Mouse (Mus musculus) WW6 (cell line): ENCODE results near the gene Tnip2.
A peak's percentile ranks its signal among the peaks of the same experiment; 100 is the strongest.

Experiments used
- DNase-seq: peaks from one replicate; pipeline ENCODE4 v3.0.0-alpha.2; 2013; ENCODE audit warnings: low read depth, low spot score

Gene Tnip2

GRCm38 (mm10) chr5:34513466-34514217 lies at the start of gene Tnip2:
TSS of gene Tnip2 (minus strand) at chr5:34513991.
- DNase-seq, result peak; percentile 88

GRCm38 (mm10) chr5:34551821-34552220 lies 38.0 kb upstream of the Tnip2 start:
- no peak for DNase-seq

GRCm38 (mm10) chr5:34550251-34550650 lies 36.5 kb upstream of the Tnip2 start:
- DNase-seq, result no peak

GRCm38 (mm10) chr5:34549483-34550221 lies 35.9 kb upstream of the Tnip2 start:
- no peak for DNase-seq

- DNase-seq, result no peak
These were observed 35.3 kb upstream of the Tnip2 start for GRCm38 (mm10) chr5:34549135-34549482.

- DNase-seq, result no peak
These were observed 33.6 kb upstream of the Tnip2 start for GRCm38 (mm10) chr5:34547410-34547809.

- DNase-seq, result no peak
These were observed 29.3 kb upstream of the Tnip2 start for GRCm38 (mm10) chr5:34543114-34543513.

GRCm38 (mm10) chr5:34542166-34542565 lies 28.4 kb upstream of the Tnip2 start:
- no peak for DNase-seq

- DNase-seq, result no peak
These were observed 25.3 kb upstream of the Tnip2 start for GRCm38 (mm10) chr5:34539121-34539520.

- DNase-seq, result no peak
These were observed 24.7 kb upstream of the Tnip2 start for GRCm38 (mm10) chr5:34538527-34538926.

GRCm38 (mm10) chr5:34538079-34538478 lies 24.3 kb upstream of the Tnip2 start:
- DNase-seq, result no peak

GRCm38 (mm10) chr5:34535831-34536230 lies 22.0 kb upstream of the Tnip2 start:
- no peak for DNase-seq

GRCm38 (mm10) chr5:34534776-34535581 lies 21.2 kb upstream of the Tnip2 start:
- DNase-seq, result no peak

GRCm38 (mm10) chr5:34533820-34534219 lies 20.0 kb upstream of the Tnip2 start:
- DNase-seq, result no peak

- DNase-seq, result no peak
These were observed 19.3 kb upstream of the Tnip2 start for GRCm38 (mm10) chr5:34533066-34533465.

GRCm38 (mm10) chr5:34530687-34531086 lies 16.9 kb upstream of the Tnip2 start:
- no peak for DNase-seq

GRCm38 (mm10) chr5:34530116-34530515 lies 16.3 kb upstream of the Tnip2 start:
- DNase-seq, result no peak

GRCm38 (mm10) chr5:34528724-34529123 lies 14.9 kb upstream of the Tnip2 start:
- no peak for DNase-seq

GRCm38 (mm10) chr5:34527352-34527751 lies 13.6 kb upstream of the Tnip2 start:
- no peak for DNase-seq

- DNase-seq, result no peak
These were observed 12.6 kb upstream of the Tnip2 start for GRCm38 (mm10) chr5:34526477-34526775.

- peak; percentile 85 for DNase-seq
These were observed 12.1 kb upstream of the Tnip2 start, which contains the start of gene Sh3bp2 for GRCm38 (mm10) chr5:34525663-34526476. TSS of gene Sh3bp2 (plus strand) at chr5:34525838.

GRCm38 (mm10) chr5:34524511-34524910 lies 10.7 kb upstream of the Tnip2 start:
- no peak for DNase-seq
